Mouse (Mus musculus) megakaryocyte, embryonic 14.5 days (primary cell): ENCODE measurements around the gene Methig1.

Experiments
- FLI1 ChIP-seq: IDR thresholded peaks from 2 replicates; pipeline ENCODE4 v1.6.1; 2012; ENCODE audit warnings: low read length, inconsistent platforms, mixed read lengths
- GATA1 ChIP-seq: IDR thresholded peaks from 3 replicates; pipeline ENCODE4 v1.6.1; 2012; ENCODE audit warnings: mixed read lengths, low read length, inconsistent platforms, borderline replicate concordance

DNA sequence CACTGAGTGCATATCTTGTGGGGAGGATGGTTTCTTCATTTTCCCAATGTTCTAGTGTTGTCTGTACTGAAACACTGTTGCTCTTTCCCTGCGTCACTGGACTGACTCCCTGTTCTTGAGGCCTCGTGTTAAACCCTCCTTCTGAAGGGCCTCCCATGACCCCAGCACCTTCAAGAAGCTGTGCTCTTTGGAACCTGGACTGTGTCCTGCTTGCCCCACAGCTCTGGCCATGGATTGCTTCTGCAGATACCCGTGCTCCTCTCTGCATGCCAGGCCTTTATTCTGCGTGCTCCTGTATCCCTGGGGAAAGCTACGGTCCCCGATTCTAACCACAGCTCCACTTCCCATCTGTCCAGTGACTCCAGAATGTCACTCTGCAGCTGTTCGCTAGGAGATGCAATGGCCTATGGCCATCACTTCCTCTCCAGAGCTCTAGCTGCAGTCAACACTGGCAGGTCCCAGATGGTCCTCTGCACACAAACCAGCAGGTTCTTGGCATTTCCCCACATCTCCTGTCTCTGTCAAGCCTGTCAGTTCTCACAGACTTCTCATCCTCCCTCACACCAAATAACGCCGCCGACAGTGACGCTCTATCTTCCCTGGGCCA is 77.1 kb downstream of the Methig1 start:
- TF ChIP-seq GATA1 (no peak), FLI1 (no peak)
